Mouse (Mus musculus) adrenal gland, adult (tissue): ENCODE measurements at regions not wholly inside any gene's neighbourhood (a gene's known extent, or its start where the extent isn't known, plus 50 kb on each side); places are given as distances from the start of the nearest gene placed in this dataset.

ENCODE experiments used
- DNase-seq, 2 experiments: peaks; one replicate each; pipeline ENCODE4 v3.0.0; 2022 to 2023; ENCODE audit warnings: low spot score in 1 of 2; ENCODE audit not compliant: inconsistent age in 2 of 2

DNA sequence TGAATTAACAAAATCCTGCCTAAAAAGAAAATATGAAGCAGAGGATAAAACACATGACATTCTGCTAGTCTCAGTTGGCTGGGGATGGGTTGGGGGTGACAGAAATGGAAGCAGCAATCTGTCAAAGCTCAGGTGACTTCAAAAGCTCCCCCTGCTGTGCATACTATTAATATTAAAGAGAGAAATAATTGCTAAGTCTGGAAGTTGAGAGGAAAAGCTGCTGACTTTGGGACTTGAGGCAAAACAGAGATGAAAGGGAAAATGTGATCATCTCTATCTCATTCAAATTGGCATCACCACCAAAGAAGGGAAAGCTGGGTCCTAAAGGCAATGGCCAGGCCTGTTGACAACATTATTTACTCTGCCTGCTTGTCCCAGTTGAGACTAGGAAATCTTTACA, 90.8 kb downstream of the Rpe65 start:
- no peak for DNase-seq

GRCm38 (mm10) chr3:159724340-159725119, 114.9 kb upstream of the Wls start:
- peak; percentile 3 to 53 for DNase-seq

DNA sequence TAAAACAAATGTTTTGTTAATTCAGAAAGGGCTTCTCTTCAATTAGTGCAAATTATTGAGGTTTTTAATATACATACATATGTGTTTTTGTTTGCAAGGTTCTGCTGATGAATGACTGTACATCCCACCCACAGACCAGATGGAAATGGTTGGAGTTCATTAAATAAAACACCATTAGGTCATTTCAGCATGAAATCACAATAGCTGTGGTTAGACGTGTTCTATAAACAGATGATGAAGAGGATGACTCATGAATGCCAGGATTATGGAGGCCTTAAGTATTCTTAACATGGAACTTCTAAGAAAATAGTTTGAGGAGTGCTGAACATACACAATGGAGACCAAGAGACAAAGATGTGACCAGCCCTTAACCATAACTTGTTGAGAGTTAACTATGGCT, 107.3 kb upstream of the Wls start:
- no peak for DNase-seq

DNA sequence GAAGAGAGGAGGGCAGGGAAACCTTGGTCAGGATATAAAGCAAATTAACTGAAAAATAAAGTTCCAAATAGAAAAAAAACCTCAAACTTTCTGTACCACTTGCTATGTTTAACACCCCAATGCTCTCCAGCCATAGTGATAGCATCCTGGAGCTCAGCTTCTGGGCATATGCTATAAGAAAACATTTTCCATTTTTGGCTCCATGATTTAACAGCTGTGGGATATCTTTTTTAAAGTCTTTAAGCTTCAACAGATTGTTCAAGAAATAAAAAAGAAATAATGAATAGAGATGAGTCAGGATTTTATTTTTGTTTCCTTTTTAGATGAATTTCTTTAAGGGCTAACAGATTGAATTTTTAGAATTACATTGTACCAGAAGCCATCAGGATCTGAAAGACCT, 106.3 kb upstream of the Wls start:
- DNase-seq = no peak

- DNase-seq = no peak
Measured at GRCm38 (mm10) chr3:159734547-159734946, 104.9 kb upstream of the Wls start.

- no peak for DNase-seq
Measured at GRCm38 (mm10) chr3:159736070-159736469, 103.4 kb upstream of the Wls start.

GRCm38 (mm10) chr3:159740600-159741279, 98.7 kb upstream of the Wls start:
- DNase-seq = no peak

GRCm38 (mm10) chr3:159741816-159742215, 97.7 kb upstream of the Wls start:
- DNase-seq = no peak

DNA sequence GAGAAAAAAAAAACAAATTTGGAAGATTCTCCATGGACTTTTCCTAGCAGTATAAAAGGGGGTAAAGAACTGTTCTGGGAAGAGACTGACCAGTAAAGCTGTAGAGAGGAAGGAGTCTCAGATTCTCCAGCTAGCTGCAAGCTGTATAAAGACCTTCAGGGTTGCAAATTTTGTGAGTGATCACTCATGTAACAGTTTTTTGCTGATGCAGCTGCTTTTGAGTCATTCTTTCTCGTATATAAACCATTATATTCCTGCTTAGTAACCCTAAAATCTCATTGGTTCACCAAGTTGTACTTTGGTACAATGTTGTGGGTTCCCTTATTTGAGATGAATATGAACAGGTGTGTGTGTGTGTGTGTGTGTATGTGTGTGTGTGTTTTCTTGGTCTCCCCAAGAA, 79.7 kb upstream of the Wls start:
- DNase-seq = no peak

- DNase-seq = no peak
Measured at GRCm38 (mm10) chr3:159760293-159760692, 79.2 kb upstream of the Wls start.

GRCm38 (mm10) chr3:159760949-159761348, 78.5 kb upstream of the Wls start:
- no peak for DNase-seq

DNA sequence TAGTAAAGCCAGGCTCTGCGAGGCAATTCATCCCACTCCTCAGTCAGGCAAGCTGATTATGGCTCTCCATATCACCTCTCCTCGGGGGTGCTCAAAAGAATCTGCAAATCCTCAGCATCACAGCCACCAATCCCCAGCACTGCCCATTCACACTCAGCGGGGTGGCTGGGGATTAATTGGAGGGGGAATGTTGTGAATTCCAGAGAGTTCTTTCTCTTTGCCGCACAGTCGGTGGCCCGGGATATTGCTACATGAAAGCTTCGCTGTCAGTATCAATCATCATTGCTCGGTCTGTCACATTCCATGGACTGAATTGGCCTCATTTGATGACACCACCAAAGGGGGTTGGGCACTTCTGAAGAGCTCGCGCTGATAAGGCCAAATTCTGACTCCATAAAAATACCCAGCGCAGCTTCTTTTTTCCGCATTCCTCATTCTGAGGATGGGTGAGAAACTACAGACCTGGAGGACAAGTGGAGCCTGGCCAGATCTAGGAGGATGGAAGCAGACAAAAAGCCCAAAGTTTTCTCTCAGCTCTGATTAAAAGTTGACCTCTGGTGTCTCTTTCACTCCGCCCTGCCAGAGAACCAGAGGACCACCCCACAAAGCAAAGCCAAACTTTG, 57.1 kb upstream of the Wls start:
- no peak for DNase-seq

DNA sequence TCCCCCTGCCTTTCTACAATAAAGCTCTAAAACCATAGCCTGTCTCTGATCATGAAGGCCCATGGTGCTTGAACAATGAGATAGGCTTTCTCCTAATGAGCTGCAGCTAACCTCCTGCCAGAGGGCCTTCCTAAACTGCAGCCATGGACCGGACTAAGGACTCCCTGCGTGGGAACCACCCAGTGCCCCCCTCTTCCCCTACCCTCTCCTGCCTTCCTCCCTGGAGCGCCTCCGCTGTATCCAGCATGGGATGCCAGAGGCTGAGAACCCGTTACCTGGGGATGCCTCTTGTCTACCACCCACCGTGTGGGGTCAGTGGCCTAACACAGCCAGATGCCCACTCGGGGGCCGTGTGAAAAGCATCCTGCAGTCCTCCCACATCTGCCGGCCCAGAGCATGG, 51.7 kb upstream of the Wls start:
- no peak for DNase-seq
